Mouse (Mus musculus): ENCODE measurements around the gene Hnrnph2.

DNA sequence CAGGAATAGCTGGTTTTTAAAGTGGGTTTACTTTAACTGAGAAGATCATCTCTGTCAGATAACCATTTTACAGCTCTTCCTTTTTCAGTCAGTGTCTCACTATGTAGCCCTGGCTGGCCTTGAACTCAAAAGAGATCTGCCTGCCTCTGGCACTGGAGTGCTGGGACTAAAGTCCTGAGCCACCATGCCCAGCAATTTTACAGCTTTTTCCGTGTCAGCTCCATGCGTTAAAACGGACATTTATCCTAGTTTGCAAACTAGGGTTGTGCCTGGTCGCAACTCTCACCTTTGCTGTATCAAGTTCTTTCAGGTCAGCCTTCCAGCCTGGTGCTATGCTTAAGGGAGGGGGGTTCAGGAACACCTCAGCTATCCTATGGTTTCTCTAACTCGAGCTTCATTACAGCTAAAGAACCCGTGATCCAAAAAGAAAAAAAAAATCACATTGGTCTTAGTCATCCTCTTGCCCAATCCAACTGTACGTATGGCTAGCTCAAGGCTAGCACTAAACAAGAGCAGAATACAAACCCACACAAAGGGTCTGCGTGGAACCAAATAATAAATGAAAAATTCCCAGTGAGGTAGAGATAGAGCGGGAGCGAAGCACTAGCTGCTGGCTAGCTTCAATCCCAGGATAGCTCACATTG, 935 bp upstream of the Hnrnph2 start:
- TF ChIP-seq CTCF (IDR thresholded peaks at IDR 0.05 in 2 of 3, conservative IDR thresholded peaks at IDR 0.05 in 1 of 3; ENCODE audit: control insufficient read depth in 1 of 3, insufficient read depth in 1 of 3, low read depth in 2 of 3, low read length in 3 of 3, poor library complexity in 1 of 3, severe bottlenecking in 1 of 3) (no peak), ETS1 (IDR thresholded peaks at IDR 0.05; ENCODE audit: low read depth, low read length) (no peak), E2F4 (IDR thresholded peaks at IDR 0.05; ENCODE audit: borderline replicate concordance, low read depth, low read length) (no peak), GATA1 (IDR thresholded peaks at IDR 0.05; ENCODE audit: low read depth, low read length) (0 out of 2 replicates have a peak, but pooled peaks have one; percentile 34), RAD21 (IDR thresholded peaks at IDR 0.05; ENCODE audit: low read depth, low read length) (no peak), CHD2 (IDR thresholded peaks at IDR 0.05; ENCODE audit: low read length) (no peak), EP300 (IDR thresholded peaks at IDR 0.05; ENCODE audit: low read depth in 1 of 2, low read length in 2 of 2) (peak in 1 of 2 experiments; percentile 51; a peak in 1 of 4 replicates), MAX (IDR thresholded peaks at IDR 0.05; ENCODE audit: low read length) (no peak), ZC3H11A (IDR thresholded peaks at IDR 0.05; ENCODE audit: low read depth, low read length) (no peak), POLR2A (IDR thresholded peaks at IDR 0.05; ENCODE audit: control insufficient read depth in 1 of 2, insufficient read depth in 1 of 2, low read depth in 1 of 2, low read length in 2 of 2, poor library complexity in 1 of 2) (no peak)
